Mouse (Mus musculus) neural tube, embryonic 13.5 days (tissue): ENCODE results near the gene Rasa4. TPM values are rescaled to one million over a fixed set of nuclear protein-coding genes. Genes with fewer than 3 reads are reported as not detected.
"Not testable (repeated sequence)": the region's sequence is repeated elsewhere in the genome, so short reads cannot be mapped to it uniquely, and the experiment has no call there.

ENCODE experiments used
- ATAC-seq: fragments of 200-750 bp; cut with Nextera tagmentation; 2 replicates; pipeline ENCODE4 v1.8.0; 2017; ENCODE audit warnings: low read depth, mild to moderate bottlenecking, moderate TSS enrichment, moderate library complexity
- H3K27ac ChIP-seq: fragments of 300-500 bp; sonication (generic); replicated peaks from 2 replicates; pipeline ENCODE4 v1.5.1; 2015; ENCODE audit warnings: moderate library complexity, mild to moderate bottlenecking, inconsistent platforms
- H3K27me3 ChIP-seq: fragments of 300-500 bp; sonication (generic); 2 replicates; pipeline ENCODE4 v1.6.1; 2015; ENCODE audit warnings: mild to moderate bottlenecking, inconsistent platforms
- H3K36me3 ChIP-seq: fragments of 300-500 bp; sonication (generic); 2 replicates; pipeline ENCODE4 v1.6.1; 2015; ENCODE audit warnings: mild to moderate bottlenecking, inconsistent platforms
- H3K4me1 ChIP-seq: fragments of 300-500 bp; sonication (generic); replicated peaks from 2 replicates; pipeline ENCODE4 v1.6.1; 2015; ENCODE audit warnings: inconsistent platforms
- H3K4me2 ChIP-seq: fragments of 300-500 bp; sonication (generic); 2 replicates; pipeline ENCODE4 v1.6.1; 2015; ENCODE audit warnings: inconsistent platforms, mild to moderate bottlenecking, moderate library complexity
- H3K4me3 ChIP-seq: fragments of 300-500 bp; sonication (generic); 2 replicates; pipeline ENCODE4 v1.5.1; 2015; ENCODE audit warnings: mild to moderate bottlenecking, inconsistent platforms
- H3K9ac ChIP-seq: fragments of 300-500 bp; sonication (generic); 2 replicates; pipeline ENCODE4 v1.6.1; 2015; ENCODE audit warnings: moderate library complexity, mild to moderate bottlenecking, inconsistent platforms
- H3K9me3 ChIP-seq: fragments of 300-500 bp; sonication (generic); 2 replicates; pipeline ENCODE4 v1.6.1; 2016; ENCODE audit warnings: inconsistent platforms
- WGBS: fragments of 180-500 bp; shearing (Covaris S2); methylation state at CpG from one replicate; pipeline ENCODE4 v1.1.7; 2015; 5-methylcytosine and 5-hydroxymethylcytosine counted together
- microRNA-seq: library from miRNA; unstranded; fragments of <30 nt; microRNA quantifications from one replicate; pipeline ENCODE4, GENCODE M21; 2016
- polyA plus RNA-seq: library from polyadenylated mRNA; unstranded; fragments of >200 nt; fragmentation: Nextera tagmentation; extraction: Ambion mirVana; gene quantifications from 2 replicates; pipeline ENCODE4 v1.2.1, GENCODE M21; 2015

Gene Rasa4
- polyA plus RNA-seq, 1 experiment from 2014 or later: 19.7 TPM

GRCm38 (mm10) chr5:136152365-136152764 is 68.6 kb downstream of the Rasa4 start:
- Histone ChIP-seq H3K9me3 (no peaks in the 10 kb centered on the region), H3K27ac (no peak overlapping the region), H3K27me3 (no peaks in the 10 kb centered on the region), H3K9ac (no peak overlapping the region), H3K4me1 (no peaks in the 10 kb centered on the region), H3K4me3 (no peak overlapping the region), H3K4me2 (no peak overlapping the region), H3K36me3 (peaks cover 6% of the 10 kb centered on the region; the same call in 1 of the 2 replicates)
- ATAC-seq: no peak
- 79% methylated on average over 8 of the region's 8 CpGs for WGBS

GRCm38 (mm10) chr5:136155399-136155798 is 71.7 kb downstream of the Rasa4 start:
- H3K27ac ChIP-seq: no peak overlapping the region
- peaks cover 10% of the 10 kb centered on the region for H3K36me3 ChIP-seq
- no peak for ATAC-seq
- no peaks in the 10 kb centered on the region for H3K4me1 ChIP-seq
- H3K4me3 ChIP-seq: no peak overlapping the region
- no peaks in the 10 kb centered on the region for H3K27me3 ChIP-seq
- H3K9ac ChIP-seq: no peak overlapping the region
- no peak overlapping the region for H3K4me2 ChIP-seq
- H3K9me3 ChIP-seq: no peaks in the 10 kb centered on the region
- WGBS: 94% methylated on average over 5 of the region's 5 CpGs

DNA sequence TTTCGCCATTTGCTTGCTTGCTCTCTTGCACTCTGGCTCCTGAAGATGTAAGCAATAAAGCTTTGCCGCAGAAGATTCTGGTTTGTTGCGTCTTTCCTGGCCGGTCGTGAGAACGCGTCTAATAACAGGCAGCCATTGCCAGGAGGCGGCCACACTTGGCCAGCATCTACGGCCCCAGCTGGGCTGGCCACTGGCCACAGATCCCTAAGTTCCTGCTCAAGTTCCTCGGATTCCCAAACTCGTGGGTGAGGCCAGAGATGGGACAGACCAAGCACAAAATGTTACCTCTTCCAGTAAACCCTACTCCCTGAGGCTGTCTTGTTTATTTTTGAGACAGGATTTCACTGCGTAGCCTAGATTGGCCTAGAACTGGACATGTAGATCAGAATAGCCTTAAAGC is 76.4 kb downstream of the Rasa4 start:
- WGBS: 91% methylated on average over 11 of the region's 12 CpGs
- not testable (repeated sequence) for H3K27ac ChIP-seq, H3K9me3 ChIP-seq, ATAC-seq, H3K4me1 ChIP-seq, H3K9ac ChIP-seq, H3K27me3 ChIP-seq, H3K4me3 ChIP-seq, H3K4me2 ChIP-seq
- peaks cover 15% of the 10 kb centered on the region for H3K36me3 ChIP-seq

Small RNA genes lying within 50 kb of the gene (microRNA-seq; reads per million reads assigned to microRNA genes)
- gene Mir7035: not detected

Other genes with a start within 250 kb of the Rasa4 start
- gene Hspb1, start 196.0 kb upstream of the Rasa4 start, polyA plus RNA-seq: 15.8 and 19.3 TPM in 2 replicates
- gene Ywhag, start 149.3 kb upstream of the Rasa4 start, polyA plus RNA-seq: 665 and 740 TPM in 2 replicates
- 0.79 and 1.9 TPM in 2 replicates for gene Ssc4d, start 109.4 kb upstream of the Rasa4 start, polyA plus RNA-seq
- gene Zp3, start 103.8 kb upstream of the Rasa4 start, polyA plus RNA-seq: 0.14 TPM in 1 of 2 replicates, not detected in the other
- gene Dtx2, start 89.1 kb upstream of the Rasa4 start, polyA plus RNA-seq: 25.6 and 26.5 TPM in 2 replicates
- gene Upk3b, start 45.4 kb upstream of the Rasa4 start, polyA plus RNA-seq: 0.14 and 0.20 TPM in 2 replicates
- 0.63 TPM in 1 of 2 replicates, not detected in the other for gene Upk3bl, start 29.4 kb upstream of the Rasa4 start, polyA plus RNA-seq
- 210 and 232 TPM in 2 replicates for gene Polr2j, start 32.7 kb downstream of the Rasa4 start, polyA plus RNA-seq
- 25.0 and 25.6 TPM in 2 replicates for gene Lrwd1, start 52.2 kb downstream of the Rasa4 start, polyA plus RNA-seq
- gene Alkbh4, start 52.2 kb downstream of the Rasa4 start, polyA plus RNA-seq: 21.1 and 22.4 TPM in 2 replicates
- 29.1 and 33.7 TPM in 2 replicates for gene Orai2, start 86.8 kb downstream of the Rasa4 start, polyA plus RNA-seq
- gene Prkrip1, start 115.0 kb downstream of the Rasa4 start, polyA plus RNA-seq: 58.8 and 69.0 TPM in 2 replicates
- 24.9 and 26.4 TPM in 2 replicates for gene Sh2b2, start 162.6 kb downstream of the Rasa4 start, polyA plus RNA-seq